Mouse (Mus musculus): Measurements from ENCODE around the gene Specc1. TPM values are rescaled to one million over a fixed set of nuclear protein-coding genes. Genes with fewer than 3 reads are reported as not detected.

Specc1 gene
- total RNA-seq, 2 experiments from 2014 or later: 9.8 to 12.1 TPM

Other genes with a start within 250 kb of the Specc1 start
- gene Slc5a10, start 235.9 kb upstream of the Specc1 start, total RNA-seq (2021): not detected
- 10 to 100 TPM; 12.2 to 12.9 TPM for gene Prpsap2, start 194.7 kb upstream of the Specc1 start, total RNA-seq (2021)
- gene Ulk2, start 101.7 kb upstream of the Specc1 start, total RNA-seq (2021): 10 to 100 TPM; 45.1 to 45.8 TPM
- 10 to 100 TPM; 16.4 to 17.4 TPM for gene Akap10, start 26.5 kb upstream of the Specc1 start, total RNA-seq (2021)